Mouse (Mus musculus) heart, postnatal 0 days (tissue): ENCODE data around the gene Fam20a. TPM values are rescaled to one million over a fixed set of nuclear protein-coding genes. Genes with fewer than 3 reads are reported as not detected.

Source experiments
- ATAC-seq: fragments of 200-750 bp; cut with Nextera tagmentation; 2 replicates; pipeline ENCODE4 v1.8.0; 2017; ENCODE audit warnings: low read depth, moderate number of reproducible peaks, moderate library complexity; ENCODE audit not compliant: insufficient read depth
- DNase-seq: peaks from one replicate; pipeline ENCODE4 v3.0.0-alpha.2; 2016; ENCODE audit warnings: low spot score
- H3K27ac ChIP-seq: fragments of 300-500 bp; sonication (generic); 2 replicates; pipeline ENCODE4 v1.5.1; 2014; ENCODE audit warnings: low read depth, mild to moderate bottlenecking
- H3K27me3 ChIP-seq: fragments of 300-500 bp; sonication (generic); 2 replicates; pipeline ENCODE4 v1.6.1; 2014; ENCODE audit warnings: low read length, mixed read lengths; ENCODE audit not compliant: control insufficient read depth, insufficient read depth
- H3K36me3 ChIP-seq: fragments of 300-500 bp; sonication (generic); replicated peaks from 2 replicates; pipeline ENCODE4 v1.6.1; 2014; ENCODE audit warnings: low read length, mixed read lengths; ENCODE audit not compliant: control insufficient read depth, insufficient read depth
- H3K4me1 ChIP-seq: fragments of 300-500 bp; sonication (generic); 2 replicates; pipeline ENCODE4 v1.6.1; 2014; ENCODE audit warnings: antibody characterized with exemption; ENCODE audit not compliant: control insufficient read depth, insufficient read depth
- H3K4me2 ChIP-seq: fragments of 300-500 bp; sonication (generic); 2 replicates; pipeline ENCODE4 v1.6.1; 2014; ENCODE audit warnings: low read depth, mild to moderate bottlenecking, low read length, moderate library complexity
- H3K4me3 ChIP-seq: fragments of 300-500 bp; sonication (generic); 2 replicates; pipeline ENCODE4 v1.5.1; 2014; ENCODE audit warnings: low read depth, low read length
- H3K9ac ChIP-seq: fragments of 300-500 bp; sonication (generic); replicated peaks from 2 replicates; pipeline ENCODE4 v1.6.1; 2014; ENCODE audit warnings: low read depth, low read length, mixed read lengths
- H3K9me3 ChIP-seq: fragments of 300-500 bp; sonication (generic); replicated peaks from 2 replicates; pipeline ENCODE4 v1.6.1; 2016; ENCODE audit warnings: low read length; ENCODE audit not compliant: control insufficient read depth
- CTCF ChIP-seq: IDR thresholded peaks from 2 replicates; pipeline ENCODE4 v1.5.1; 2016; ENCODE audit warnings: antibody characterized with exemption, control low read depth, low read depth
- EP300 ChIP-seq: IDR thresholded peaks from 2 replicates; pipeline ENCODE4 v1.6.1; 2016; ENCODE audit warnings: antibody characterized with exemption, low read depth
- WGBS: fragments of 180-500 bp; shearing (Covaris S2); extraction: QIAGEN DNeasy Blood & Tissue Kit; methylation state at CpG from one replicate; pipeline ENCODE4 v1.1.7; 2014; 5-methylcytosine and 5-hydroxymethylcytosine counted together
- polyA plus RNA-seq: library from polyadenylated mRNA; unstranded; fragments of >200 nt; fragmentation: Nextera tagmentation; extraction: Ambion mirVana; gene quantifications from 2 replicates; pipeline ENCODE4 v1.2.1, GENCODE M21; 2015
- total RNA-seq: library from RNA; depleted of rRNA; stranded (reverse); fragments of >200 nt; gene quantifications from 2 replicates; pipeline ENCODE4 v1.2.3, GENCODE M21; 2014; ENCODE audit warnings: low replicate concordance; rRNA removed

Fam20a gene
- total and polyA plus RNA-seq, 2 experiments from 2014 or later = 3.0 to 6.8 TPM

GRCm38 (mm10) chr11:109628099-109628498 is 94.0 kb downstream of the Fam20a start:
- 79% methylated on average over 3 of the region's 3 CpGs for WGBS
- Histone ChIP-seq H3K27ac (no peak overlapping the region; the same call in 1 of the 2 replicates), H3K9me3 (no peaks in the 10 kb centered on the region), H3K9ac (no peak overlapping the region), H3K4me1 (peaks cover 13% of the 10 kb centered on the region), H3K4me2 (no peak overlapping the region), H3K4me3 (no peak overlapping the region), H3K36me3 (no peaks in the 10 kb centered on the region), H3K27me3 (no peaks in the 10 kb centered on the region)
- ATAC-seq (no peak), DNase-seq (no peak)
- no peak for TF ChIP-seq EP300
- TF ChIP-seq CTCF = no peak

GRCm38 (mm10) chr11:109627648-109628047 is 94.4 kb downstream of the Fam20a start:
- H3K36me3 ChIP-seq = no peaks in the 10 kb centered on the region
- ATAC-seq (no peak), DNase-seq (no peak)
- H3K27ac ChIP-seq = no peak overlapping the region
- WGBS = 93% methylated on average over 4 of the region's 4 CpGs
- TF ChIP-seq EP300 (no peak), CTCF (peak; percentile 41)
- no peaks in the 10 kb centered on the region for H3K9me3 ChIP-seq
- no peak overlapping the region for H3K9ac ChIP-seq
- H3K27me3 ChIP-seq = no peaks in the 10 kb centered on the region
- no peak overlapping the region for H3K4me3 ChIP-seq
- no peak overlapping the region for H3K4me2 ChIP-seq
- peaks cover 14% of the 10 kb centered on the region for H3K4me1 ChIP-seq

- Histone ChIP-seq H3K9me3 (no peaks in the 10 kb centered on the region), H3K4me1 (peaks cover 19% of the 10 kb centered on the region), H3K9ac (no peak overlapping the region), H3K27ac (peak overlapping the region; percentile 93), H3K4me3 (no peak overlapping the region), H3K4me2 (peak overlapping the region; percentile 55), H3K27me3 (no peaks in the 10 kb centered on the region), H3K36me3 (no peaks in the 10 kb centered on the region)
- TF ChIP-seq EP300 = no peak
- TF ChIP-seq CTCF = no peak
- 44% methylated on average over 7 of the region's 7 CpGs for WGBS
- DNase-seq (peak; percentile 68), ATAC-seq (peak; percentile 54)
Observed at GRCm38 (mm10) chr11:109623238-109623637, 98.8 kb downstream of the Fam20a start.

GRCm38 (mm10) chr11:109622518-109623037 is 99.5 kb downstream of the Fam20a start:
- Histone ChIP-seq H3K9me3 (no peaks in the 10 kb centered on the region), H3K4me1 (peaks cover 19% of the 10 kb centered on the region), H3K4me2 (peak overlapping the region; percentile 55), H3K4me3 (peak overlapping the region; percentile 23), H3K27ac (peak overlapping the region; percentile 93), H3K27me3 (no peaks in the 10 kb centered on the region), H3K36me3 (no peaks in the 10 kb centered on the region), H3K9ac (0 out of 2 replicates have a peak overlapping the region, but pooled peaks have one; percentile 27)
- DNase-seq = peak; percentile 85
- WGBS = 2% methylated on average over 15 of the region's 15 CpGs
- peak; percentile 90 for ATAC-seq
- peak; percentile 91 for TF ChIP-seq EP300
- TF ChIP-seq CTCF = 0 out of 2 replicates have a peak, but pooled peaks have one; percentile 1

- no peak overlapping the region for H3K9ac ChIP-seq
- no peak overlapping the region for H3K4me3 ChIP-seq
- no peak overlapping the region for H3K4me2 ChIP-seq
- peaks cover 27% of the 10 kb centered on the region for H3K4me1 ChIP-seq
- H3K36me3 ChIP-seq = no peaks in the 10 kb centered on the region
- DNase-seq = peak; percentile 60
- H3K27me3 ChIP-seq = no peaks in the 10 kb centered on the region
- no peak overlapping the region for H3K27ac ChIP-seq
- TF ChIP-seq CTCF (peak; percentile 76), EP300 (no peak)
- no peaks in the 10 kb centered on the region for H3K9me3 ChIP-seq
- no peak for ATAC-seq
- 9% methylated on average over 2 of the region's 2 CpGs for WGBS
Observed at GRCm38 (mm10) chr11:109621183-109621582, 100.9 kb downstream of the Fam20a start.

- Histone ChIP-seq H3K27me3 (no peaks in the 10 kb centered on the region), H3K9ac (no peak overlapping the region), H3K9me3 (no peaks in the 10 kb centered on the region), H3K36me3 (no peaks in the 10 kb centered on the region), H3K4me2 (no peak overlapping the region), H3K4me3 (no peak overlapping the region), H3K4me1 (peaks cover 28% of the 10 kb centered on the region), H3K27ac (no peak overlapping the region)
- WGBS = 75% methylated on average over 6 of the region's 6 CpGs
- DNase-seq (no peak), ATAC-seq (no peak)
- TF ChIP-seq CTCF (no peak), EP300 (no peak)
Observed at GRCm38 (mm10) chr11:109620356-109620755, 101.7 kb downstream of the Fam20a start.

Other genes starting within 250 kb of the Fam20a start
- 4.3 and 5.9 TPM in 2 replicates for gene Arsg, start 248.9 kb downstream of the Fam20a start, total RNA-seq
- gene Arsg, start 248.9 kb downstream of the Fam20a start, polyA plus RNA-seq = 3.8 and 4.3 TPM in 2 replicates
- 11.9 and 13.2 TPM in 2 replicates for gene Slc16a6, start 248.7 kb downstream of the Fam20a start, total RNA-seq
- gene Slc16a6, start 248.7 kb downstream of the Fam20a start, polyA plus RNA-seq = 4.6 and 8.2 TPM in 2 replicates
- gene Wipi1, start 110.3 kb downstream of the Fam20a start, total RNA-seq = 40.8 and 53.2 TPM in 2 replicates
- gene Wipi1, start 110.3 kb downstream of the Fam20a start, polyA plus RNA-seq = 65.4 and 67.1 TPM in 2 replicates
- 163 and 237 TPM in 2 replicates for gene Prkar1a, start 72.9 kb downstream of the Fam20a start, total RNA-seq
- gene Prkar1a, start 72.9 kb downstream of the Fam20a start, polyA plus RNA-seq = 483 and 530 TPM in 2 replicates
- not detected in 2 replicates for gene 1700012B07Rik, start 105.8 kb upstream of the Fam20a start, total RNA-seq
- gene 1700012B07Rik, start 105.8 kb upstream of the Fam20a start, polyA plus RNA-seq = not detected in 2 replicates